Mouse (Mus musculus): ENCODE data around the gene Trip10. TPM values are rescaled to one million over a fixed set of nuclear protein-coding genes. Genes with fewer than 3 reads are reported as not detected.

The Trip10 gene
- total and polyA plus RNA-seq, 2 experiments from 2014 or later, result 3.2 to 6.0 TPM

- no peaks in the 10 kb centered on the region for H3K4me1 ChIP-seq (ENCODE audit: insufficient read depth)
- H3K4me3 ChIP-seq (ENCODE audit: low read depth, low read length), result no peak overlapping the region
- no peak overlapping the region for H3K9ac ChIP-seq
- no peak for TF ChIP-seq CTCF (IDR thresholded peaks at IDR 0.05; ENCODE audit: low read depth)
- H3K27me3 ChIP-seq (ENCODE audit: insufficient read depth, low read length), result no peaks in the 10 kb centered on the region
- no peak overlapping the region for H3K27ac ChIP-seq (ENCODE audit: low read depth, low read length)
- ATAC-seq (no peak), DNase-seq (no peak)
- 88% methylated on average over 5 of the region's 5 CpGs for WGBS
- H3K4me2 ChIP-seq (ENCODE audit: low read depth), result no peak overlapping the region
- no peaks in the 10 kb centered on the region for H3K9me3 ChIP-seq (ENCODE audit: low read length)
- peaks cover 14% of the 10 kb centered on the region for H3K36me3 ChIP-seq (ENCODE audit: insufficient read depth)
These were observed 13.5 kb upstream of the Trip10 start for GRCm38 (mm10) chr17:57235803-57236202.

GRCm38 (mm10) chr17:57237181-57237580 lies 12.1 kb upstream of the Trip10 start:
- 93% methylated on average over 9 of the region's 9 CpGs for WGBS
- Histone ChIP-seq H3K9ac (no peak overlapping the region), H3K4me2 (ENCODE audit: low read depth) (no peak overlapping the region), H3K9me3 (ENCODE audit: low read length) (no peaks in the 10 kb centered on the region), H3K27ac (ENCODE audit: low read depth, low read length) (no peak overlapping the region), H3K36me3 (ENCODE audit: insufficient read depth) (peaks cover 21% of the 10 kb centered on the region), H3K27me3 (ENCODE audit: insufficient read depth, low read length) (no peaks in the 10 kb centered on the region), H3K4me3 (ENCODE audit: low read depth, low read length) (no peak overlapping the region), H3K4me1 (ENCODE audit: insufficient read depth) (no peaks in the 10 kb centered on the region)
- no peak for ATAC-seq
- no peak for DNase-seq
- no peak for TF ChIP-seq CTCF (IDR thresholded peaks at IDR 0.05; ENCODE audit: low read depth)

- Histone ChIP-seq H3K4me1 (ENCODE audit: insufficient read depth) (peaks cover 3% of the 10 kb centered on the region; the same call in 1 of the 2 replicates), H3K9me3 (ENCODE audit: low read length) (no peaks in the 10 kb centered on the region), H3K4me2 (ENCODE audit: low read depth) (no peak overlapping the region), H3K4me3 (ENCODE audit: low read depth, low read length) (no peak overlapping the region), H3K9ac (no peak overlapping the region), H3K36me3 (ENCODE audit: insufficient read depth) (peaks cover 15% of the 10 kb centered on the region), H3K27ac (ENCODE audit: low read depth, low read length) (no peak overlapping the region), H3K27me3 (ENCODE audit: insufficient read depth, low read length) (no peaks in the 10 kb centered on the region)
- TF ChIP-seq CTCF (IDR thresholded peaks at IDR 0.05; ENCODE audit: low read depth), result no peak
- no peak for ATAC-seq
- no peak for DNase-seq
- WGBS, result 78% methylated on average over 10 of the region's 10 CpGs
These were observed 5.4 kb upstream of the Trip10 start for GRCm38 (mm10) chr17:57243650-57244370.

GRCm38 (mm10) chr17:57245311-57245929 lies 3.8 kb upstream of the Trip10 start:
- ATAC-seq, result no peak
- H3K27me3 ChIP-seq (ENCODE audit: insufficient read depth, low read length), result peaks cover 3% of the 10 kb centered on the region; the same call in 1 of the 2 replicates
- peaks cover 9% of the 10 kb centered on the region; the same call in 1 of the 2 replicates for H3K4me1 ChIP-seq (ENCODE audit: insufficient read depth)
- H3K27ac ChIP-seq (ENCODE audit: low read depth, low read length), result no peak overlapping the region
- H3K9ac ChIP-seq, result no peak overlapping the region
- H3K4me3 ChIP-seq (ENCODE audit: low read depth, low read length), result no peak overlapping the region
- no peak overlapping the region for H3K4me2 ChIP-seq (ENCODE audit: low read depth)
- peaks cover 15% of the 10 kb centered on the region for H3K36me3 ChIP-seq (ENCODE audit: insufficient read depth)
- no peak for TF ChIP-seq CTCF (IDR thresholded peaks at IDR 0.05; ENCODE audit: low read depth)
- no peak for DNase-seq
- WGBS, result 90% methylated on average over 10 of the region's 10 CpGs
- H3K9me3 ChIP-seq (ENCODE audit: low read length), result no peaks in the 10 kb centered on the region

- ATAC-seq, result no peak
- Histone ChIP-seq H3K36me3 (ENCODE audit: insufficient read depth) (peaks cover 12% of the 10 kb centered on the region), H3K4me1 (ENCODE audit: insufficient read depth) (peaks cover 9% of the 10 kb centered on the region; the same call in 1 of the 2 replicates), H3K4me2 (ENCODE audit: low read depth) (peak overlapping the region; percentile 58), H3K4me3 (ENCODE audit: low read depth, low read length) (peak overlapping the region; percentile 58), H3K27ac (ENCODE audit: low read depth, low read length) (peak overlapping the region; percentile 97), H3K9ac (peak overlapping the region; percentile 78), H3K9me3 (ENCODE audit: low read length) (no peaks in the 10 kb centered on the region), H3K27me3 (ENCODE audit: insufficient read depth, low read length) (peaks cover 3% of the 10 kb centered on the region; the same call in 1 of the 2 replicates)
- peak; percentile 1 for DNase-seq
- WGBS, result 5% methylated on average over 18 of the region's 18 CpGs
- TF ChIP-seq CTCF (IDR thresholded peaks at IDR 0.05; ENCODE audit: low read depth), result peak; percentile 34
These were observed 2.4 kb upstream of the Trip10 start for GRCm38 (mm10) chr17:57246663-57247392.

- Histone ChIP-seq H3K4me2 (ENCODE audit: low read depth) (peak overlapping the region; percentile 93), H3K4me3 (ENCODE audit: low read depth, low read length) (peak overlapping the region; percentile 66), H3K27me3 (ENCODE audit: insufficient read depth, low read length) (peaks cover 3% of the 10 kb centered on the region; the same call in 1 of the 2 replicates), H3K36me3 (ENCODE audit: insufficient read depth) (peaks cover 6% of the 10 kb centered on the region), H3K27ac (ENCODE audit: low read depth, low read length) (peak overlapping the region; percentile 97), H3K9ac (peak overlapping the region; percentile 78), H3K4me1 (ENCODE audit: insufficient read depth) (peaks cover 9% of the 10 kb centered on the region; the same call in 1 of the 2 replicates), H3K9me3 (ENCODE audit: low read length) (no peaks in the 10 kb centered on the region)
- peak; percentile 37 for TF ChIP-seq CTCF (IDR thresholded peaks at IDR 0.05; ENCODE audit: low read depth)
- ATAC-seq (peak; percentile 95), DNase-seq (peak; percentile 98)
- WGBS, result under 1% methylated on average over 46 of the region's 46 CpGs
These were observed 1.7 kb upstream of the Trip10 start for GRCm38 (mm10) chr17:57247393-57248200.

All from forebrain, postnatal 0 days (tissue).